Mouse (Mus musculus) CD8-positive naive resting alpha-beta T cell, adult 57 days (primary cell): Measurements from ENCODE around the gene Olfr1186. TPM values are rescaled to one million over a fixed set of nuclear protein-coding genes. Genes with fewer than 3 reads are reported as not detected.

Experiments used
- total RNA-seq: library from RNA; stranded (reverse); gene quantifications from one replicate; pipeline ENCODE4 v1.2.4, GENCODE M21; 2023

Gene Olfr1186
- total RNA-seq = not detected

DNA sequence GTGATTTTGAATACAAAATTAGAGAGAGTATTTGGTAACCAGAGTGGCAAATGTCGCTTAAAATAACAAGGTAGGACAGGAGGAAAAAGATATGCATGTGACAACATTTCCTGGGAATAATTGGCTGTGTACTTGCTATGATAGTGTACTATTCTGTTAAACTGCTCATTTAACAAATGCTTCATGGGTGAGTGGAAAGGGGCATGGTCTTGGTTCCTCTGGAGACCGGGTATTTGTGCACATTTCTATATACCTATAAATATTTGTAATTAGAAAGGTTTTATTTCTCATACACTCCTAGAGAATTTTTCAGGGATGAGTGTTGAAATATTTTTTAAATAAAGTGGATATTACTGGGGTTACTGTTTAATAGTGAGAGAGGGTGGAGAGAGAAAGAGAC, at the start of gene Olfr1186:
TSS of gene Olfr1186 (plus strand) at position 301 of the 400 bp plus-strand sequence.

DNA sequence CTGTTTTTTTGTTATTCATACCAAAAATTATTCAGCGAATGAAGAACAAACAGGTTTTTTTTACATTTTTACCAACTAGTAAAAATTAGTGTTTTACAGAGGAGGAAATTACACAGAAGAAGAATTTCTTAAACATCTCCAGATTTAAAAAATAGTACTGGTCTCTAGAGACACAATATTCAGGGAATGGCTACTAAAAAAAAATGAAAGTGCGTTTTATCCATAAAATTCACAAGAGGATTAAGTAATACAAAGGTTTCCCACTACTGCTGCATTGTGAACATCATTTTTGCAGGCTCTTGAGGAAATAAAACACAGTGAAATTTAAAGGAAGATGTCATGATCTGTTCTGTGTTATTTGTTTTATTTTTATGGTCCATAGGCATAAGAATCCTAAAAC, 35.1 kb upstream of the Olfr1186 start, which contains the start of gene Olfr1184:
TSS of gene Olfr1184 (plus strand) at position 301 of the 400 bp plus-strand sequence.

DNA sequence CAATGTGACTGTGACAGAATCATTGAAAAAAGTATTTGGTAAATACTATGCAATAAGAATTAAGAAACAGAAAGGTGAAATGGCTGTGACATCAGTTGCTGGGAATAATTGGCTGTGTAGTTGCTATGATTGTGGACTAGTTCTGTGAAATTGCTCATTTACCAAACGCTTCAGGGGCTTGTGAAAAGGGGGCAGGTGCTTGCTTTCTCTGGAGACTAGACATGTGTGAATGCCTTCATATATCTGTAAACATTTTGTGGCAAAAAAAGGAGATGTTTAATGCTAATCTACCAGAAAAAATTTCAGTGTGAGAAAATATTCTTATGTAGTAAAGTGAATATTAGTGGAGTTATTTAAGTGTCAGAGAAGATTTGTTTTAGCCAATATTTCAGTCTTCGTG, 25.3 kb upstream of the Olfr1186 start, which contains the start of gene Olfr1185-ps1:
TSS of gene Olfr1185-ps1 (plus strand) at position 301 of the 400 bp plus-strand sequence.

DNA sequence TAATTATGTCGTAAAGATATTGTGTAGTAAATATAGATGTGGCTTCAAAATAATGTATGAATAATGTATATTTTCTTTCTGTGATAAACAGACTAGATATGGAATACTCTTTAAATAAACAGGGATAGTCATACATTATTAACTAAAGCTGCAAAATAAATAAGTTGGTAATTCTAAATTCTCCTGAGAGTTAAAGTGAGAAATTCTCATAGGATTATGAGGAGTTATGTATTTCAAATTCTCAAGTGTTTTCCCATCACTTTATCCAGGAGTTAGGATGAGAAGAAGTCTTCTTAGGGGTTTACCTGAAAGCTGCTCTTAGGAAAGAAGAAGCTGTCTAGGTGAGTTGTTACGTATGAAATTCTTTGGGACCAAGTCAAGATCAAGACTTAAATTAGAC, 38.3 kb downstream of the Olfr1186 start, which contains the start of gene Olfr1188:
TSS of gene Olfr1188 (plus strand) at position 301 of the 400 bp plus-strand sequence.

Other genes starting within 250 kb of the Olfr1186 start
- not detected for gene Olfr1173, start 238.7 kb upstream of the Olfr1186 start, total RNA-seq
- gene Olfr1174-ps, start 203.4 kb upstream of the Olfr1186 start, total RNA-seq = not detected
- not detected for gene Olfr1175-ps, start 191.3 kb upstream of the Olfr1186 start, total RNA-seq
- not detected for gene Olfr1176, start 181.8 kb upstream of the Olfr1186 start, total RNA-seq
- gene Olfr1177-ps, start 172.1 kb upstream of the Olfr1186 start, total RNA-seq = not detected
- not detected for gene Olfr1178, start 131.5 kb upstream of the Olfr1186 start, total RNA-seq
- gene Olfr1179, start 112.1 kb upstream of the Olfr1186 start, total RNA-seq = not detected
- not detected for gene Olfr1180, start 99.4 kb upstream of the Olfr1186 start, total RNA-seq
- gene Olfr1181, start 92.4 kb upstream of the Olfr1186 start, total RNA-seq = not detected
- gene Gm13757, start 69.4 kb upstream of the Olfr1186 start, total RNA-seq = not detected
- gene Olfr1183, start 63.7 kb upstream of the Olfr1186 start, total RNA-seq = not detected
- gene Olfr1184, start 35.0 kb upstream of the Olfr1186 start, total RNA-seq = not detected
- not detected for gene Olfr1185-ps1, start 25.2 kb upstream of the Olfr1186 start, total RNA-seq
- not detected for gene Olfr1188, start 38.4 kb downstream of the Olfr1186 start, total RNA-seq
- gene Olfr1189, start 67.9 kb downstream of the Olfr1186 start, total RNA-seq = not detected
- gene Olfr1191-ps1, start 122.0 kb downstream of the Olfr1186 start, total RNA-seq = 0.12 TPM
- not detected for gene Olfr1192-ps1, start 130.0 kb downstream of the Olfr1186 start, total RNA-seq
- gene Olfr1193, start 157.1 kb downstream of the Olfr1186 start, total RNA-seq = not detected
- gene Olfr1195, start 170.6 kb downstream of the Olfr1186 start, total RNA-seq = not detected
- not detected for gene Olfr1196, start 186.0 kb downstream of the Olfr1186 start, total RNA-seq
- gene Olfr1197, start 213.8 kb downstream of the Olfr1186 start, total RNA-seq = not detected
- not detected for gene Olfr1198, start 232.8 kb downstream of the Olfr1186 start, total RNA-seq
- gene Olfr1199, start 241.9 kb downstream of the Olfr1186 start, total RNA-seq = not detected